Mouse (Mus musculus) cerebellum, adult 2 months (tissue): ENCODE data around the gene S100a4.

Experiments used
- CTCF ChIP-seq: fragments of 200-500 bp; IDR thresholded peaks from 2 replicates; pipeline ENCODE4 v1.5.1; 2011; ENCODE audit warnings: low read depth, mild to moderate bottlenecking, control low read depth, low read length, moderate library complexity, borderline replicate concordance; ENCODE audit not compliant: insufficient read depth
- POLR2A ChIP-seq: fragments of 200-500 bp; IDR thresholded peaks from 2 replicates; pipeline ENCODE4 v1.6.1; 2011; ENCODE audit warnings: low read length, control low read depth, borderline replicate concordance; ENCODE audit not compliant: insufficient read depth

- TF ChIP-seq CTCF (no peak), POLR2A (no peak)
These were observed 10.0 kb downstream of the S100a4 start for GRCm38 (mm10) chr3:90613461-90614147.
